Mouse (Mus musculus) regulatory T cell (primary cell): ENCODE results near the gene Col25a1.

Experiments used
- in situ Hi-C: fragments of 300-600 bp; cut with MboI, MseI; formaldehyde crosslinking; loops from one replicate; pipeline ENCODE4 v1.15.1; 2025; ENCODE audit warnings: high pct_unique_total_duplicates

Col25a1 gene

DNA sequence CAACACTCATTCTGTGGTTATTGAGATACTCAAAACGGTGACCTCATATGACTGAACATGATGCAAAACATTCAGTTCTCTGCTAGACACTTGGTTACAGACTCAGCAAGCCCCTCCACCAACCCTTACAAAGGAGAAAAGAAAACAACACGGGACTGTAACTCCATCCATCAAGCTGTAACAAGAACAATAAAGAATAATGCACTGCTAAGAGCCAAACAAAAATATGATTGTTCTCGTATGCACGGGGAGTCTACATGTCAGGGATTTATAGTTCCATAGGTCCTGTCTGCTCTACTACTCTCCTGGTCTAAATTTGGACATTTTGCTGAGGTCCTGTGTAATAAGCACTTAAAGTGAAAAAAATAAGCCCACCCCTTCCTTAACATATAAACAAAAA, 29.6 kb downstream of the Col25a1 start:
- in situ Hi-C loops = no loop called here

DNA sequence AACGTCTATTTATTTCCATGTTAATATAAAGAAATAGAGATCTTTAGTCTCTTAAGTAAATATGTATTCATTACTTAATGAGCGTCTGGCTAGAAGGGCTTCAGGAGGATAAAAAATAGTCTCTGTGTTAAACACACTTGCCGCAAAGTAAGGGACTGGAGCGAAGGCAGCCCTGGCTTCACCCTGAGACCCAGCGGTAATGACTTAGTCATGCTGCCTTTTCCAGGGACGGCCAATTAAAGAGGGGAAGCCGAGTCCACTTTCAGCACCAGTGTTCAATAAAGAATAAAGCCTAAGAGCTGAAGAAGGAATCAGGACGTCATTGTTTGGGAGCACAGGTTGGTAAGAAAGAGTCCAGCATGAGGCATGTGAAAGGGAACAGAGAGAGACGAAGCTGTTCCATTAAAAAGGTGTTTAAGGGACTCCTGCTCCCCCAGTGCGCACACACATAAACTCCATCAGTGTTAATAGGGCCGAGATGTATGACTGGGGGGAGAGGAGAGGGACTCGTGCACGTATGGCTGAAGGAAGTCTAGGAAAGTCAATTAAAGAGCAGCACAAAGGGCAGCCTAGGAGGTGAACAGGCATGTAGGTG, 30.1 kb downstream of the Col25a1 start:
- in situ Hi-C loops = no loop called here

DNA sequence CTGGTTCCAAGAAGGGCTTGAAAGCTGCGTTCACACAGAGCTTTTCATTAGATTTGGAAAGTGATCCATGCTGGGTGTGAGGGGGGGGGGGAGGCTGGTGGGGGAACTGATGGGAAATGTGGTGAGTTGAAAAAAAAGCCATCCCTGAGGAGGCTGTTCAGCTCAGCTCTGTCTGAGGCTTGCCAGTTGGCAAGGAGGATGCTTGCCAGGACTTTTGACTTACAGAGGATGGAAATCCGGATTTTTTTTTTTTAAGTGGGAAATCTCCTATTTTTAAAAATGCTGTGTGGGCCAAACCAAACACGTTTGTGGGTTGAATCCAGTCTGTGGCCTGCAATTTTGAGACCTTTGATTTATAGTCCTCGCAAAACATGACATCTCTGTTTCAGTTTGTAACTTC, 35.6 kb downstream of the Col25a1 start:
- in situ Hi-C loops = no loop called here

DNA sequence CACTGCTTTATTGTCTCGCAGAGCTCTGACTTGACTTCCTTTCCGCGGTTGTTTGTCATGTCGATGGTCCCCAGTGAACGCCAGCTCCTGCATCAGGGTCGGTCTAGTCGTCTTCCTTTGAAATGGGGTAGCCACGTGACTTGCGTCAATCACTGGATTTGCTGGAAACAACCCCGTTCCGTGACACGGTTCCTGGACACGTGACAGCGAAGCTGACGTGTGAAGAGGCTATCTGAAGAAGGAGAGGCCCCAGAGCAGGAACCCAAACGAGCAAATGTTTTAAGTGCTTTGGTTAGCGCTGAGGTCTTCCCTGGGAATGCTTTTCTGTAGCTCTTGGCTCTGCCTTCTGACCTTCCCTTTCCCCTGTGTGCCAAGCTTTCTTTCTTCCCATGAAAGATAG, 41.5 kb downstream of the Col25a1 start:
- in situ Hi-C loops = no loop called here

DNA sequence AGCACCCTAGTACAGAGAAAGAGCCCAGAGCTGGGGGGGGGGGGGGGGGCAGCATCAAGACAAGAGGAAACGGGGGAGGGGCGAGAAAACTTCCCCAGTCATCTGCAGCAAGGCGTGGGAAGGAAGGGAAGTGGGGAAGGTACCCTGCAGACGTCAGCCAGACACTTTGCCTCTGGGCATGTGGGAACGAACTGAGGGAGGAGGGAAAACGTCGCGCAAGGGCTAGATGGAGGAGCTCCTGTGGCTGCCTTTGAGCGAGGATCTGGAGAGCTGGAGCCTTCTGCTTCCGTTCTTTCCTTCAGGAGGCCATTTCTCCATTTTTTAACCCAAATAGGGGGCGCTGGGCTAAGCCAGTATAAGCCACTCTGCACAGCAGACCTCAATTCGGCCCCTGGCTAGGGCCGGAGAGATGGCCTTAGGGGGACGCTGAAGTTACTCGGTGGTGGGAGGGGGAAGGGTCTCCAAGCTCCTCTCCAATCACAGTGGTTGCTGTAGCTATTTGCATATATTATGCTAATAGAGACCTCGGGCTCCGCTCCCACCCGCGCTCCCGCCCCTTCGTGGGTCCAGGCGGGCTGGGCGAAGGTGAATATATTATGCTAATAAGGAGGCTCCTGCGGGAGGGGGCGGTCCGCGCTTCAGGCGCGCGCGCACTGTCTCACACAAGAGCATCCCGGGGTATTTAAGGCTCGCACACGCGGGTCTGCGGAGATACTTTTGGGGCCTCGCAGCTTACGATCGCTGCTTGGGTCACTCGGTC, 49.1 kb downstream of the Col25a1 start:
- in situ Hi-C loops = no loop called here

DNA sequence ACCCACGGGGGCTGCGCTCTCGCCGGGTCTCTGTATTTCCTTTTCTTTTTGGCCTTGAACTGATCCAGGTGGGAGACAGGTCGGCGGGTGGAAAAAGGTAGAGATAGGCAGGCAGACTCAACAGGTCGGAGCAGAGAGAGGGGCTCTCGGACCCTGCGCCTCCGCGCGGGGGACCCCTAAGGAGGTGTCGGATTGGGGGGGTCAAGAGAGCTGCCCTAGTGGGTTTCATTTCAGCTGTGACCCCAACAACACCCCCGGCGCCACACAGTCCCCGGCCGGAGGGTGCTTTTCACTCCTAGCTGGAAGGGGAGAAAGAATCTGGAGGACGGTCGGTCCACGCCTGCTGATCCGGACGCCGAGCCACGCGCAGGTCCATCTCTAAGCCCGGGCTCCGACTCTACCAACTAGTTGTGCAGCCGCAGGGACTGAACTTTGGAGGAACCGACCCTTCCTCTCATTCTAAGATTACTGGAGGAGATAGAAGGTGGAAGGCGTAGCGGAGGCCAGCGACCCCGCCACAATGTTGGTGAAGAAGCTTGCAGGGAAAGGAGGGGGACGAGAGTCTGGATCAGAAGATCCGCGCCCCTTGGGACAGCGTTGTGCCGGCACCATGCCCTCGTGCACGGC, 49.8 kb downstream of the Col25a1 start:
- in situ Hi-C loops = no loop called here

DNA sequence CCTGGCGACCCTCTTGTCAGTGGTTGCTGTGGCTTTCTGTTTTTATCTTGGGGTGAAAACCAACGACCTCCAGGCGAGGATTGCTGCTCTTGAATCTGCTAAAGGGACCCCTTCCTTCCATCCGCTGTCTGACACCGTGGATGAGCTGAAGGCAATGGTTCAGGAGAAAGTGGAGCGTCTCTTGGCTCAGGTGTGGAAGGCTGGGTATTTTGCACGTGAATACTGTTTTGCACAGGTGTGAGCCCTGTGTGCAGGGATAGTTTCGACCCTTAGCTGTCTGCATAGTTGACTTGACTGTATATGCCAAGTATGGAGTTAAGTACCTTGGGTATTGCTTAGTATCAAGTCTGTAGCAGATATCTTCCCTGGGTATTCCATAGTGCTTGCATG, 50.3 kb downstream of the Col25a1 start:
- in situ Hi-C loops = no loop called here

DNA sequence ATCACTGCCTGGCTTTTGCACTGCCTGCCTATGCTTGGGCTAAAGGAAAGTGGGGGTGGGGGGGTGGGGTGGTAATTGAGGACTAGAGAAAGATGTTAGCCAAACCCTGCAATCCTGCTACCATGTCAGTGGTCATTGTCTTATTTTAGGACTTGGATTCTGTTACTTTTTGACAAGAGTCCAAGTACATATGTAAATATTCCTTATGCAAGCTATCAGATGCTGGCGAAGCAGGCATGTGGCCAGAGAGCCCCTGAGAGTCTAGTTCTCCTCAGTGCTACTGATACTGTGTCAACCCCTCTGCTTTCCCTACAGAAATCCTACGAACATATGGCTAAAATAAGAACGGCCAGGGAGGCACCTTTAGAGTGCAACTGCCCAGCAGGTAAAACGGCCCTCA, 51.1 kb downstream of the Col25a1 start:
- in situ Hi-C loops = no loop called here

DNA sequence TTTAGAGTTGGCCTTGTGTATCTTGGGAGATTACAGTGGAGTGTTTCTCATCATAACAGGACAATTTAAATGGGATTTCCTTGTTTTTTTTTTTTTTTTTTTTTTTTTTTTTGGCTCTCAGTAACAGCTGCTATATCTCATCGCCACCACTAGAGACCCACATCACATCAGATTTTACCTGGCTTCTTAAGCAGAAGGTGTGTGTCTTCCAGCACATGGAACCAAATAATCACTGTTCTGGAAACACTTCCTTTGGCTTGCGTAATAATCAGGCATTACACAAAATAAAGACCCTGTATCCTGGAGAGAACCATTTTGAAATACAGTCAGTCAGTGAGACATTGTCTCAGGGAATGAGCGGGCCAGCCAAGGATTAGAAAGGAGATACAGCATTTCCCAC, 53.8 kb downstream of the Col25a1 start:
- in situ Hi-C loops = no loop called here

DNA sequence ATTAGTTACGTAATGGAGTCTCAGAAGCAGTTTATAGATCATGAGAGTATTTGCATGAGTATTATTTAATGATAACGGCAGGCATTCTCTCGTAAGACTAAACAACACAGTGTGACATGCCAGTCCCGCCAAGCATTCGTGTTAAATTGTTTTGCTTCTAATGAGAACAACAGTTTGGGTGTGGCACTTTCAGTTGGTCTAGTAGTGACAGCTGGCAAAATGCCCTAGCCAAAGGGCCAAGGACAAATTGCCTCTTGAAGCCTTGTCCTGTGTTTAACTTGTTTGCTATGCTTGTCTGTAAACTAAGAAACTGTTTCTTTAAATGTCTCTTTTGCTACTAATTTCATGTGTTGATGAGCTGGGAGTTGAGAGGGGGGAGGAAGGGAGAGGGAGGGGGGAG, 56.3 kb downstream of the Col25a1 start:
- in situ Hi-C loops = no loop called here

DNA sequence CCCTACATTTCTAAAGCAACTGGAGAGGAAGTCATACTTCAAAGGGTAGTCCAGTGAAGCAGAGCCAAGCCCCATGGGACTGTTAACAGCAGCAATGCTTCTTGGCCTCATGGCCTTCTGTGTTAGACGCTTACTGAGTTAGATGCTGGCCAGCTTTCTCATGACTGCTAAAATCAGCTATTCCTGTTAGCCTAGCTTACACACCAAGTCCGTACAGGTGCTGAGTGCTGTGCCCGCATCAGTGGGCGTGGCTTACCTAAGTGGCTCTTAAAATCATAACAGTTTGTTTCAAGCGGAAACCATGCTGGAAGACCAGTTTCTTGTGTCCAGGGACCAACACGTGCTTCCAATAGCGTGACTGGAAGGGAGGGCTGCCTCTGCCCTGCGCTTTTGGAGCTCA, 62.1 kb downstream of the Col25a1 start:
- in situ Hi-C loops = no loop called here

DNA sequence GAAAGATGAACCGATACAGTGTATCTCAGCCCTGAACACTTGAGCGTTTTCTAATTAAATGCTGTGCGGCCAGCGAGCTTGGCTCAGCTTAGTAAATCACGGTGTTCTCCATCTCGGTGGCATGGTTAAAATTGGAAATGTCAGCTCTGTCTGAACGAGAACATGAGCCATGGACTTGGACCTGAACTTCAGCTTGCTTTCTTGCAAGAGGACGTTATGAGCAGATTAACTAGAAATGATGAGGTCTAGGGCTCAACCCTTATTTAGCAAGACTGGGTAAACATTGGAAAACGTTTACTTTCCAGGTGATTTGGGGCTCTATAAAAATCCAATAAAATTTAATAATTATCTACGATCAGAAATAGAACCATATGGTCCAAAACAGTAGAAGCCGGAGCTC, 83.3 kb downstream of the Col25a1 start:
- in situ Hi-C loops = no loop called here

DNA sequence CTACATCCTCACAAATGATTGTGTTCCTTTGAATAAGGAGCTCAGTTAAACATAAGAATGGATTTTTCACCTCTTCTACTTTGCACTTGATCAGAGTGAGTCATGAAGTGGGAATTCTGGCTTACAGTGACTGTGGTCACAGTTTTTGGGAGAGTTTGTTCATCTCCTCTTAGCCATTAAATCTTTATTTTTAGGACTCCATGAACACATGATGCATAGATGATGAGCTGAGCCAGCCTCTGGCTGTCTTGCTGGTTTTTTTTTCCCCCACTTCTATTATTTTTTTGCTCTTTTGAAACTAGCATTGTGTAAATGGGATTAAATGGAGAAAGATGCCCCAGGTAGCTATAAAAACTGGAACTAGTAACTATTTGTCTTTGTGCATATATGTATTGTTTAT, 84.8 kb downstream of the Col25a1 start:
- in situ Hi-C loops = no loop called here

DNA sequence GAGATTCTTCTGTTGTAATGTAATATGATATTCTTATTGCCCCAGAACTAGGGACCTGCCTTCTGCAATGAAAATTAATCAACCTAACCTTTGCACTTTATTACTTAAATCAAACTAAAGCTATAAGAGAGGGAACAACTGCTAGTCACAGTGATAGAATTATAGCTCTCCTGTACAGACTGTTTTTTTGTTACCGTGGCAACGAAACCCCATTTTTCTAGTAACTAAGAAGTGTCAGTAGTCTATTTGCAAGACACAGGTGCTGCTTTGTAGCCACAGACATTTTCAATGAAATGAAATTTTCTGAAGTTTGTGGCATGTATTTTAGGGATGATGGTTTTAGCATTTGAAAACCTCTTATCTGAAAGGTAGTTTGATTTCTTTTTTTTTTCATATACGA, 85.3 kb downstream of the Col25a1 start:
- in situ Hi-C loops = no loop called here

DNA sequence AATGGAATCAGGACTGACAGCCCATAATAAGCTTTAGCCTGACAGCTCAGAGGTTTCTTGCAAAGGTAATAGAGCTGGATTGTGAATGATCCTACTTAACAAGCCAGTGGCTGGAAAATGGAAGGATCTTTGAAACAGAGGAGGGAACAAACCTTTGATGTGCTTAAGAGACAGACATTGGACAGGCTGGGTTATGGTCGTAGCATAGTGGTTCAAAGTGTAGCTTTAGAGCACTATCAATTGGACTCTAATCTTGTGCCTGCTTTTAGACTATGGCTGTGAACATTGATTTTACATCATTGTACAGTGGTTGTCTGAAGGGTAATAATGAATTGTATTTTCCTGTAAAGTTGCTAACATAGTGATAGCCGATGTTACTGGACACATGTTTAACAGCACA, 86.4 kb downstream of the Col25a1 start:
- in situ Hi-C loops = no loop called here

DNA sequence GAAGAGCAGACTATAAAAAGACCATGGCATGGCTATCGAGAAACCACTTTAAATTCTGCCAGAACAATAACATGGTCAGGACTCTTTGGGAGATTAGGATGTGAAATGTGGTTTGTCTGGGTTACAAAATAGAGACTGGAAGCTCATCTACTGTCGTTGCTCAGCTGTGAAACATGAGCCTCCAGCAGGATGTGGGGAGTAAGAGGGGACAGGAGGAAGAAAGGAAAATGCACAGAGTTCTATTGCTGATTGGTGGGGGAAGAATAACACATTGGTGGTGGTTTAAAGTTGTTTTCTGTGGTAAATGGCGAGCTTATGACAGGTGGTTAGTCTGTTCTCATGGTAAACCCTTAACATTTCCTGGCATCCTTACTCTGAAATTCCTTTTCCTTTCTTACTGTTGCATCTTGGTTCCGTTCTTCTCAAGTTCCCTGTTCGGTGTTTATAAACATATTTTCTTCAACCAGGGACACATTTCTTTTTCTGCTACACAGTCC, 87.0 kb downstream of the Col25a1 start:
- in situ Hi-C loops = no loop called here

DNA sequence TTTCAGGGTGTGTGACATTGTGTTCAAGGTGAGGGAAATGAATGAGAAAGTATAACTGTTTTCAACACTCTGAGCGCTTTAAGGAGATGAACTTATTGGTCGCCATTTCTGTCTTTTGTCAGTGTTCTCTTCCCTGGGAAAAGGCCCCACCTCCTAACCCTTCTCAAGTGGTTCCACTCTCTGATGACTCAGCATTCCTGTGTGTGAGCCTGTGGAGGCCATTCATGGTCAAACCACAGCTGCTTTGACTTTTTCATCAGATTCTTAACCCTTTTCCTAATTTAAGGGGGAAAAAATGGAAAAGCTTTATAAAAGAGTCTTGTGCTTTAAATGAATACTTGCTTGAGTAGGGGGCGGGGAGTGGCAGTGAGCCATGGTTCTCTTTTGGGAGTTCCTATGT, 89.5 kb downstream of the Col25a1 start:
- in situ Hi-C loops = no loop called here

DNA sequence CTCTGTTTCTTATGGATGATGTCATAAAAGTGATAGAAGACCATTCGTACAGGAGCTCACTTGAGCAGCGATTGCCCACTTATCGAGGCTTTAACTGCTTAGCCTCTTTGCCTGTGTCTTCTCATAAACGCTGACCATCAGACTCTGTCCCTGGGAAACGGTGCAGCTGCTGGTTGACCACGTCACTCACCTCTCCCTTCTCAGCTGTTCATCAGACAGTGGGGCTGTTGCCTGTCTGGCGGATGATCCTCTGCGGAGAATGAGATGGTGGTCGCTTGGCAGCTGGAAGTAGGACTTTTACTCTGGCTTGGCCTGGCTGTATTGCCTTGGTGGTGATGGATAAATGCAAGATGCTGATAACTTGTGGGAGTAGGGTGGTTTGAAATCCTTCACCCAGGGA, 96.9 kb downstream of the Col25a1 start:
- in situ Hi-C loops = no loop called here

DNA sequence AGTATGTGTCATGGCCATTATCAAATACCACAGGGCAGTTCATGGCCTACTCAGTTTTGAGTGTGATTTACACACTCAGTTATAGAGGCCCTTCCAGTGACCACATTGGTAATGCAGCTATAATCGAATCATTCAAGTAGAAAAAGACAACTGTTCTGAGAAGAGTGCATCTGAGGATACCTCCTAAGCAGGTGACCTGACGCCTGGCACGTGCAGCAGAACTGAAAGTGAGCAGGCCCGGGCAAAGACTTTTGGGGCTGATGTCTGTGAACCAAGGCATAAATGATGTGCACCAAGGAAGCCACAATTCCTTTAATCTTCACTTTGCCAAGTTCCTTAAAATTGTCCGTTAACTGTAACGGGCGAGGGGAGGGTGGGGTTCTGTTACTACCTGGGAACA, 101.6 kb downstream of the Col25a1 start:
- in situ Hi-C loops = no loop called here

DNA sequence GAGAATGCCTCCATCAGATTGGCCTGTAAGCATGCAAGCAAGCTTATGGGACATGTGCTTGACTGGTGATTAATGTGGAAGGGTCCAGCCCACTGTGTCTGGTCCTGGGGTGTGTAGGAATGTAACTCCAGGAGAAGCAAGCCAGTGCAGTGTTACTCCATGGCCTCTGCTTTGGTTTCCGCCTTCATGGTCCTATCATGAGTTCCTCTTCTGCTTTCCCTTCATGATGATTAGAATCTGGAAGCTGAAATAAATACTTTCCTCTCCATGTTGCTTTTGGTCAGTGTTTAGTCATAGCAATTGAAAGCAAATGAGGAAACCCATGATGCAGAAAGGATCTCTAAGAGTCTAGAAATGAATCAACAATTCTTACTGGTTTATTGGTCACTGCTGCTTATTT, 103.9 kb downstream of the Col25a1 start:
- in situ Hi-C loops = no loop called here

DNA sequence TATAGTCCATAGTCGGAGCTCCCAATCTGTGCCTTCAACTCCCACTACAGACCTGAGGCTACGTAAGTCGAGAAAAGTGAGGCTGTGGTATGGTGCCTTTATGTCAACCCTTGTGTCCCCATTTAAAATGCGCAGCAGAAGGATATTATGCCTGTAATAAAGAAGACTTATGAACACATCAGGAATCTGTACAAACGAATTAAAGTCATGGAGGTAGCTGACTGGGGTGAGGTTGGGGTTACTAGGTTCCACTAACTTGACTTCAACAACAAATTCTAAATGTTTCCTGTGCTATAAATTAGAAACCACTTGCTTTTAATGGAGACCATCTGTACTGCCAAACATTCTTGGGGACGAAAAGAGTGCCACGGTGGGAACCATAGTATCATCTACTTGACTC, 104.8 kb downstream of the Col25a1 start:
- in situ Hi-C loops = no loop called here

DNA sequence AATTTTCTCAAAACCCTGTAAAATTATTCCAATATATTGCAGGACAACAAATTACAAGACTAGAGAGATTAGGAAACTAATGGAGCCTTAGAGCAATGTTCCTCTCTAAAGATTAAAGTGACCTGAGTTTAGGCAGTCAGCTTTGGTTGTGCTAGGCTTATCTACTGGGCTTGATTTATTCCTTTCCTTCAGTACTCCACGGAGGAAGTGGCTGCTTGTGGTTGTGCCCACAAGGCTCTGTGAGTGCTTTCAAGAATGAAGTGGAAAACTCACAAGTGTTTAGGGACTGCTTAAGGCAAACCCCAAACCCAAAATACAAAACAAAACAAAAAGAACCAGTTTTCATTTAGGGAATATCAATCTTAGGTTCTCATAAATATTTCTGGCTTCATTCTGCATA, 106.6 kb downstream of the Col25a1 start:
- in situ Hi-C loops = no loop called here

DNA sequence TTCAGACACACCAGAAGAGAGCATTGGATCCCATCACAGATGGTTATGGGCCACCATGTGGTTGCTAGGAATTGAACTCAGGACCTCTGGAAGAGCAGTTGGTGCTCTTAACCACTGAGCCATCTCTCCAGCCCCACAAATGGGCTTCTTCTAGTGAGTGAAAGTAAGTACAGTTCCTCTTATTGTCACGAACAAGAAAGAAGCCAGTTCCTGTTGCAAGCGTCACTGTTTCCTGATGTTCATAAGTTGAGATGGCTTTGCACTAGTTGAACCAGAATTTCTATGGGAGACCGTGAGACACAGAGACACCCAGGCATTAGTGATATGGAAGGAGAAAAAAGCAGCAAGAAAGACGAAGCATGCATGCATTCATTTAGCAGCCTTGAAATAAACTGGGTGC, 110.6 kb downstream of the Col25a1 start:
- in situ Hi-C loops = no loop called here
